Comparison of ENCODE assay signal across 8 mouse cellular contexts in genomic region chr4:119359196-119359971, GRCm38 (mm10). TPM values are rescaled to one million over a fixed set of nuclear protein-coding genes. Genes with fewer than 3 reads are reported as not detected.
DNase-seq lines count a peak whose midpoint lies in the region; ATAC-seq lines count a peak whose summit lies in the region.

No protein-coding gene starts in this region.

- H3K36me3 ChIP-seq in lung, embryonic 16.5 days (ENCODE audit: control insufficient read depth, insufficient read depth, low read length): no peaks in the 10 kb centered on the region

- DNase-seq in lung, postnatal 25 days (ENCODE audit: low spot score): no peak
- peak; percentile 39 for DNase-seq in adrenal gland, postnatal 14 days
- peak; percentile 8 to 15 for DNase-seq in layer of hippocampus, postnatal 25 days (ENCODE audit: extremely low spot score in 1 of 2, low spot score in 1 of 2)
- peak; percentile 59 for DNase-seq in naive thymus-derived CD4-positive, alpha-beta T cell, adult 2 months (ENCODE audit: low read depth)
- no peak for DNase-seq in MN1 (ENCODE audit: low spot score)
- DNase-seq in left cerebral cortex, postnatal 25 days (ENCODE audit: low spot score in 2 of 2): no peak

- ATAC-seq in lung, embryonic 16.5 days (ENCODE audit: low read depth): peak; percentile 57; the same call in 1 of the 2 replicates
- ATAC-seq in granulocyte monocyte progenitor cell, adult 5-6 weeks (replicated peaks; ENCODE audit: poor library complexity, severe bottlenecking): peak; percentile 56

- H3K27ac ChIP-seq in lung, embryonic 16.5 days (ENCODE audit: low read length): no peak overlapping the region

- WGBS in lung, embryonic 16.5 days: 4% methylated on average over 30 of the region's 30 CpGs

- intact Hi-C loops in left cerebral cortex, postnatal 25 days (cut with DNase I): no loop called here

- H3K27me3 ChIP-seq in lung, embryonic 16.5 days (ENCODE audit: control insufficient read depth, insufficient read depth, low read depth, low read length): no peaks in the 10 kb centered on the region; the same call in 1 of the 2 replicates

- no peaks in the 10 kb centered on the region; the same call in 1 of the 2 replicates for H3K4me1 ChIP-seq in lung, embryonic 16.5 days (replicated peaks; ENCODE audit: control insufficient read depth, insufficient read depth, low read length)

- H3K9me3 ChIP-seq in lung, embryonic 16.5 days (ENCODE audit: control insufficient read depth, low read length): no peaks in the 10 kb centered on the region

- peak overlapping the region; percentile 66 for H3K9ac ChIP-seq in lung, embryonic 16.5 days (ENCODE audit: low read length)

- peak overlapping the region; percentile 47 for H3K4me3 ChIP-seq in lung, embryonic 16.5 days (ENCODE audit: low read length)

- peak overlapping the region; percentile 68 for H3K4me2 ChIP-seq in lung, embryonic 16.5 days (ENCODE audit: low read depth, low read length)

RNA-seq across cellular contexts. Expression of gene Ppih, which starts 39.0 kb away (rescaled TPM):
- 86.8 and 91.9 TPM in 2 replicates for polyA plus RNA-seq in lung, embryonic 16.5 days (2015; fragmentation: Nextera tagmentation; extraction: Ambion mirVana)
- total RNA-seq in adrenal gland, postnatal 14 days (2021): 19.9 and 23.8 TPM in 2 replicates
- total RNA-seq in granulocyte monocyte progenitor cell, adult 5-6 weeks (2014; fragmentation: Nextera tagmentation): 107 and 136 TPM in 2 replicates
- 163 and 172 TPM in 2 replicates for total RNA-seq in granulocyte monocyte progenitor cell, adult 5-6 weeks (2017)
- total RNA-seq in layer of hippocampus, postnatal 25 days (2021): 10 to 100 TPM; 19.1 to 20.2 TPM
- 10 to 100 TPM; 16.2 to 21.6 TPM for total RNA-seq in left cerebral cortex, postnatal 25 days (2021)

RNA-seq across cellular contexts. Expression of gene Ccdc30, which starts 55.9 kb away (rescaled TPM):
- 6.1 and 9.3 TPM in 2 replicates for polyA plus RNA-seq in lung, embryonic 16.5 days (2015; fragmentation: Nextera tagmentation; extraction: Ambion mirVana)
- 8.4 and 9.7 TPM in 2 replicates for total RNA-seq in adrenal gland, postnatal 14 days (2021)
- total RNA-seq in granulocyte monocyte progenitor cell, adult 5-6 weeks (2014; fragmentation: Nextera tagmentation): not detected in 2 replicates
- not detected in 2 replicates for total RNA-seq in granulocyte monocyte progenitor cell, adult 5-6 weeks (2017)
- 10 to 100 TPM; 19.8 to 26.1 TPM for total RNA-seq in layer of hippocampus, postnatal 25 days (2021)
- total RNA-seq in left cerebral cortex, postnatal 25 days (2021): 10 to 100 TPM; 16.3 to 16.9 TPM

Comparison
In these comparisons a context has a peak if more than half of its experiments do, and no peak if none do; other contexts are left out.
1. DNase-seq: peak in adrenal gland, postnatal 14 days (single experiment), layer of hippocampus, postnatal 25 days (2 of 2) and naive thymus-derived CD4-positive, alpha-beta T cell, adult 2 months (single experiment); none in lung, postnatal 25 days (single experiment), MN1 (single experiment) and left cerebral cortex, postnatal 25 days (0 of 2).